Mouse (Mus musculus): ENCODE data around the gene Mcf2l.
A peak's percentile ranks its signal among the peaks of the same experiment; 100 is the strongest.

GRCm38 (mm10) chr8:12978726-12979125 is 105.1 kb downstream of the Mcf2l start:
- TF ChIP-seq CTCF (IDR thresholded peaks at IDR 0.05) (peak; percentile 83), POLR2A (IDR thresholded peaks at IDR 0.05; ENCODE audit: insufficient read depth, low read depth, low read length) (no peak), EP300 (IDR thresholded peaks at IDR 0.05; ENCODE audit: insufficient read depth, low read depth, low read length) (0 out of 2 replicates have a peak, but pooled peaks have one; percentile 62)

Data from heart, adult 2 months (tissue).